Mouse (Mus musculus) E14TG2a.4 (cell line): Measurements from ENCODE around the gene Tmco3.

Experiments used
- CTCF ChIP-seq: conservative IDR thresholded peaks from 2 replicates; pipeline ENCODE4 v1.5.1; 2014; ENCODE audit warnings: low read length
- NANOG ChIP-seq: IDR thresholded peaks from 2 replicates; pipeline ENCODE4 v1.6.1; 2014; ENCODE audit warnings: borderline replicate concordance, low read length, mixed read lengths

- TF ChIP-seq CTCF (peak; percentile 79), NANOG (no peak)
These were observed 17.9 kb downstream of the Tmco3 start for GRCm38 (mm10) chr8:13305884-13306283.
